Mouse (Mus musculus) bone marrow macrophage, adult 2 months (primary cell): ENCODE measurements around the gene Arl14.

ENCODE experiments used
- CTCF ChIP-seq: IDR thresholded peaks from 2 replicates; pipeline ENCODE4 v1.5.1; 2012; ENCODE audit warnings: low read depth, mild to moderate bottlenecking, low read length, moderate library complexity
- POLR2A ChIP-seq: IDR thresholded peaks from 2 replicates; pipeline ENCODE4 v1.6.1; 2012; ENCODE audit warnings: mild to moderate bottlenecking, low read depth, low read length, borderline replicate concordance

DNA sequence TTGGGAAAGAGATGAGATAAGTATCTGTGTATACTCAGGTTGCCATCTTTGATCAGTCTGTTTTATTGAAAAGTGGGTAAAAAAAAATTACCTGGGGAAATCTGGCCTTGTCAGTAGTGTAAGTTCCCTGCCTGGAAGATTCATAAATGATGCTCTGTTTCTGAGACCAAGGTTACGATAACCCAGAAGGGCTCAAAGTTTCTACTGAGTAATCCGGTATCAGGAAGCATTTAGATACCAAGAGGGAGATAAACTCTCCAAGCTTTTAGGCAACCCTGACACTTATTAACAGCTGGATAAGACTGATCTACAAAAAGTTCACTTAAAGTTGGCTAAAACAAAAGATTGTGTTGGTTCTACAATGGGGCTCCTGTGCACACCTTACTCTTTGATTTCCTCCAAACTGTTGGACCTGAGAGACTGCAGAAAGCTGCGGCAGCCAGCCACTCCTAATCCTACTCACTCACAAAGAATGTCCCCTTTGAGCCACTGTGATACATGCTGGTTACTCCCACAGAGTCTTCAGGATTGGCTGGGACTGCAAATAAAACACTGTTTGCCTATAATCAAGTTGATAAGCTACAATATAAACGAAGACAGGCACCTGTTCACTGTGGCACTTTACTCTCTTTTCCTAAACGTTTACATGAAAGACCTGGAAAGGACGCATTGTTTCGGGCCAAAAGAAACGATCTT is at the start of gene Arl14:
- TF ChIP-seq CTCF (no peak), POLR2A (no peak)
